Mouse (Mus musculus) liver, embryonic 16.5 days (tissue): ENCODE results near the gene Anks3. TPM values are rescaled to one million over a fixed set of nuclear protein-coding genes. Genes with fewer than 3 reads are reported as not detected.

ENCODE experiments used
- ATAC-seq: fragments of 200-750 bp; cut with Nextera tagmentation; 2 replicates; pipeline ENCODE4 v1.8.0; 2017; ENCODE audit warnings: low read depth, mild to moderate bottlenecking, moderate number of reproducible peaks, moderate library complexity
- H3K27ac ChIP-seq: fragments of 300-500 bp; sonication (generic); 2 replicates; pipeline ENCODE4 v1.5.1; 2014; ENCODE audit warnings: mild to moderate bottlenecking, low read length
- H3K27me3 ChIP-seq: fragments of 300-500 bp; sonication (generic); 2 replicates; pipeline ENCODE4 v1.6.1; 2014; ENCODE audit warnings: low read depth, low read length, mixed read lengths; ENCODE audit not compliant: control insufficient read depth, insufficient read depth
- H3K36me3 ChIP-seq: fragments of 300-500 bp; sonication (generic); 2 replicates; pipeline ENCODE4 v1.6.1; 2014; ENCODE audit warnings: mild to moderate bottlenecking; ENCODE audit not compliant: control insufficient read depth, insufficient read depth
- H3K4me1 ChIP-seq: fragments of 300-500 bp; sonication (generic); 2 replicates; pipeline ENCODE4 v1.6.1; 2014; ENCODE audit warnings: low read depth, low read length, mixed read lengths; ENCODE audit not compliant: control insufficient read depth
- H3K4me2 ChIP-seq: fragments of 300-500 bp; sonication (generic); 2 replicates; pipeline ENCODE4 v1.6.1; 2014; ENCODE audit warnings: low read depth, low read length, mixed read lengths
- H3K4me3 ChIP-seq: fragments of 300-500 bp; sonication (generic); 2 replicates; pipeline ENCODE4 v1.5.1; 2014; ENCODE audit warnings: low read depth, mild to moderate bottlenecking, low read length
- H3K9ac ChIP-seq: fragments of 300-500 bp; sonication (generic); 2 replicates; pipeline ENCODE4 v1.6.1; 2014; ENCODE audit warnings: low read depth, low read length
- H3K9me3 ChIP-seq: fragments of 300-500 bp; sonication (generic); replicated peaks from 2 replicates; pipeline ENCODE4 v1.6.1; 2016; ENCODE audit warnings: low read length; ENCODE audit not compliant: control insufficient read depth
- WGBS: fragments of 180-500 bp; shearing (Covaris S2); extraction: QIAGEN DNeasy Blood & Tissue Kit; methylation state at CpG from one replicate; pipeline ENCODE4 v1.1.7; 2014; ENCODE audit not compliant: insufficient replicate concordance; 5-methylcytosine and 5-hydroxymethylcytosine counted together
- polyA plus RNA-seq: library from polyadenylated mRNA; unstranded; fragments of >200 nt; fragmentation: Nextera tagmentation; extraction: Ambion mirVana; gene quantifications from 2 replicates; pipeline ENCODE4 v1.2.1, GENCODE M21; 2015

Anks3 gene
- polyA plus RNA-seq, 1 experiment from 2014 or later, result 16.5 TPM

DNA sequence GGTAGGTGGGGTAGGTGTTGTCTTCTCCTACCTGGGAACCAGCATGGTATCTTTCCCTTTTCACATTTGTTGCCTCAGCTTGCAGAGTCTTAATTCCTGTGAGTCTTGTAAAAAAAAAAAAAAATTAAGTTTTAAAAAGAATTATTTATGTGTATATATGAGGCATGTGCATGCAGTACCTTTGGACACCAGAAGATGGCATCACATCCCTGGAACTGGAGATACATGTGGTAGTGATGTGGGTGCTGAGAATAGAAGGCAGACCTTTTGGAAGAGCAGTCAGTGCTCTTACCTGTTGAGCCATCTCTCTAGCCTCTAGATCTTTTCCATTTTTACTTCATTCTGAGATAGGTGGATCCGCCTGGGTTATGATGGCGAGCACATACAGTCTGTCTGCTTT, 54.3 kb downstream of the Anks3 start:
- WGBS, result 86% methylated on average over 2 of the region's 2 CpGs
- ATAC-seq, result no peak
- no peaks in the 10 kb centered on the region for H3K27me3 ChIP-seq
- H3K4me2 ChIP-seq, result no peak overlapping the region
- no peak overlapping the region for H3K4me3 ChIP-seq
- no peak overlapping the region for H3K9ac ChIP-seq
- H3K36me3 ChIP-seq, result peaks cover 7% of the 10 kb centered on the region; the same call in 1 of the 2 replicates
- H3K4me1 ChIP-seq, result peaks cover 10% of the 10 kb centered on the region
- H3K27ac ChIP-seq, result no peak overlapping the region
- H3K9me3 ChIP-seq, result no peaks in the 10 kb centered on the region

DNA sequence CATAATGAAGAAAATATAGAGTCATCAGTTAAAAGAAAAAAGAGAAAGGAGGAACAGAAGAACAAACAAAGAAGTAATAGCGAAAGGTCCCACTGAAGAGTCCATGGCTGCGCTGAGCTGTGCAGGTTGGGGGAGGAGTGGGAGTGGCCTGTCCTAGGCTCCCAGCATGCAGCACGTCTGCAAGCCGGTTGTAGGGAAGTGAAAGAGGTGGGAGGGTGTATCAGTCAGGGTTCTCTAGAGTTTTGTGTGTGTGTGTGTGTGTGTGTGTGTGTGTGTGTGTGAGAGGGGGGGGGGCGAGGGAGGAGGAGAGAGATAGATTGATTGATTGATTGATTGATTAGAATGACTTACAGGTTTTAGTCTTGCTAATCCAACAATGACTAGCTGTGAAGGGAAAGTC, 56.0 kb downstream of the Anks3 start:
- no peak overlapping the region for H3K4me2 ChIP-seq
- peaks cover 11% of the 10 kb centered on the region for H3K4me1 ChIP-seq
- no peak overlapping the region for H3K27ac ChIP-seq
- peak; percentile 69 for ATAC-seq
- WGBS, result 28% methylated on average over 4 of the region's 5 CpGs
- peaks cover 7% of the 10 kb centered on the region; the same call in 1 of the 2 replicates for H3K36me3 ChIP-seq
- no peaks in the 10 kb centered on the region for H3K27me3 ChIP-seq
- H3K9me3 ChIP-seq, result no peaks in the 10 kb centered on the region
- H3K9ac ChIP-seq, result no peak overlapping the region
- no peak overlapping the region for H3K4me3 ChIP-seq

DNA sequence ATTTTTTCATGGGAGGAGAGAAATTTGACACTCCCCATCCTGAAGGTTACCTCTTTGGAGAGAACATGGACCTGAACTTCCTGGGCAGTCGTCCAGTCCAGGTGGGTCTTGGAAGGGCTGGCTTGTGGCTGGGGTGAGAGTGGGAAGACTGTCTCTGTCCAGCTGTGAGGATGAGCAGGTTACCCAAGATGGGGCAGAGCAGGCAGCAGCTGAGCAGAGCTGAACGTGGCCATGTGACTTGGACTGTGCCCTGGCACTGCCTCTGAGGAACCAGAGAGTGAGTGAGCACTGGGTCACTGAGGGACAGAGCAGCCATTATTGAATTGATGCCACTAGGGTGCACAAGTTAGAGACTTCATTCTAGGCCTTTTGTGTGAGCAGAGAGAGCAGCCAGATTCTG, 56.6 kb downstream of the Anks3 start:
- H3K9me3 ChIP-seq, result no peaks in the 10 kb centered on the region
- no peak overlapping the region for H3K4me2 ChIP-seq

DNA sequence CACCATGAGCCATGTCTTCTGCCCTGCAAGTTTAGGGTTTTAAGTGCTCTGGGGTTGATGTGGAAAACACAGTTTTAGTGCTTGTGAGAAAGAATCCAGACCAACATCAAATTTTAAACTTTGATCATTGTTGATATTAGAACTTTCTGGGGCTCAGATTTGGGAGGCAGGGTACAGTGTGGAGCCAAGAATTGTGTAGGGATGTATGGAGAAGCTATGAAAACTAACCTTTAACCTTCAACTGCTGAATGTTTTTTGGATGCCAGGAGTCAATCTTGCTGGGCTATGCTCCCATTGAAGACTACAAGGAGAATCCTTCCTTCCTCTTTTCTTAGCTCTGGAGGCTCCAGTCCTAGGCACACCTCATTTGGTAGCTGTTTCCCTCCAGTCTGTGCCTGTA, 57.4 kb downstream of the Anks3 start:
- H3K4me3 ChIP-seq, result no peak overlapping the region
- H3K36me3 ChIP-seq, result peaks cover 3% of the 10 kb centered on the region; the same call in 1 of the 2 replicates
- no peaks in the 10 kb centered on the region for H3K27me3 ChIP-seq
- peaks cover 11% of the 10 kb centered on the region for H3K4me1 ChIP-seq
- H3K27ac ChIP-seq, result no peak overlapping the region
- H3K9me3 ChIP-seq, result no peaks in the 10 kb centered on the region
- no peak overlapping the region for H3K4me2 ChIP-seq
- ATAC-seq, result no peak
- no peak overlapping the region for H3K9ac ChIP-seq

More for the DNA sequence above, 56.6 kb downstream of the Anks3 start:
- H3K36me3 ChIP-seq, result peaks cover 7% of the 10 kb centered on the region; the same call in 1 of the 2 replicates
- no peak overlapping the region for H3K27ac ChIP-seq
- 32% methylated on average over 2 of the region's 2 CpGs for WGBS
- no peaks in the 10 kb centered on the region for H3K27me3 ChIP-seq
- no peak for ATAC-seq
- no peak overlapping the region for H3K9ac ChIP-seq
- H3K4me1 ChIP-seq, result peaks cover 11% of the 10 kb centered on the region
- no peak overlapping the region for H3K4me3 ChIP-seq

DNA sequence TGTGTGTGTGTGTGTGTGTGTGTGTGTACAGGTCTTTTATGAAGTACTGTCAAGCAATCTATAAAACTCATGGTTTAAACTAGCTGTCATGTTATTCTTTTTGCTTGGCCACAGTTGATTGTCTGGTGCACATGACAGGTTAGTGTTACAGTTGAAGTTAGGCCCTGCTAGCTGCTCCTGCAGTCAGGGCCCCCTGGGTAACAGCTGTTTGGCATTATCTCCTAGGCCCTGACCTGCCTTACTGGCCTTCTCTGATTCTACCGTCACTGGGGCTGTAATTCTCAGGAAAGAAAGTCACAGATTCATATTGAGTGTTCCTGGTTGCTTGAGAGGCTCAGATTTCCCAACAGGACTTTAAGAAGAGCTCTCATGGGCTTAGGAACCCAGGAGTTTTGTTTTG, 58.4 kb downstream of the Anks3 start:
- no peak for ATAC-seq
- Histone ChIP-seq H3K27ac (no peak overlapping the region), H3K4me2 (no peak overlapping the region), H3K27me3 (no peaks in the 10 kb centered on the region), H3K9ac (no peak overlapping the region), H3K9me3 (no peaks in the 10 kb centered on the region), H3K4me3 (no peak overlapping the region), H3K4me1 (peaks cover 11% of the 10 kb centered on the region), H3K36me3 (no peaks in the 10 kb centered on the region)
- 8% methylated on average over 1 of the region's 1 CpGs for WGBS

DNA sequence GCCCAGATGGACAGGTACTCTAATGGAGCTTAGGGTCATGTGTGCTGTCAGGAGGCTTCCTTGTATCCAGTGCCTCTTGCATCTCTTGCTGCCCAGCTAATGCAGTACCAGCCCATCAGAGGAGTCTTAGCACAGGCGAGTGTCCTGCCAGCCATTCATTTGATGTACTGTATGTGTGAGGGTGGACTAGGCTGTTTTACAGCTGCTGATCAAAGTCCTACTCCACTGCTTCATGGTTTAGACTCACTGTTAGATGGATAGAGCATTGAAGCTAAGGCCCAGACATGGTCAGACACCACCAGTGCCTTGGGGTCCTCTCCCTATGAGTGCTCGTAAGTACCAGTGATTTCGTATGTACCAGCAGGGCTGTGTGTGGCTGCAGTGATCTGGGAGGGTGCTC, 59.1 kb downstream of the Anks3 start:
- no peak overlapping the region for H3K9ac ChIP-seq
- H3K36me3 ChIP-seq, result no peaks in the 10 kb centered on the region
- H3K9me3 ChIP-seq, result no peaks in the 10 kb centered on the region
- ATAC-seq, result no peak
- no peaks in the 10 kb centered on the region for H3K27me3 ChIP-seq
- H3K4me1 ChIP-seq, result peaks cover 11% of the 10 kb centered on the region
- H3K4me3 ChIP-seq, result no peak overlapping the region
- no peak overlapping the region for H3K27ac ChIP-seq
- 67% methylated on average over 3 of the region's 3 CpGs for WGBS
- no peak overlapping the region for H3K4me2 ChIP-seq

DNA sequence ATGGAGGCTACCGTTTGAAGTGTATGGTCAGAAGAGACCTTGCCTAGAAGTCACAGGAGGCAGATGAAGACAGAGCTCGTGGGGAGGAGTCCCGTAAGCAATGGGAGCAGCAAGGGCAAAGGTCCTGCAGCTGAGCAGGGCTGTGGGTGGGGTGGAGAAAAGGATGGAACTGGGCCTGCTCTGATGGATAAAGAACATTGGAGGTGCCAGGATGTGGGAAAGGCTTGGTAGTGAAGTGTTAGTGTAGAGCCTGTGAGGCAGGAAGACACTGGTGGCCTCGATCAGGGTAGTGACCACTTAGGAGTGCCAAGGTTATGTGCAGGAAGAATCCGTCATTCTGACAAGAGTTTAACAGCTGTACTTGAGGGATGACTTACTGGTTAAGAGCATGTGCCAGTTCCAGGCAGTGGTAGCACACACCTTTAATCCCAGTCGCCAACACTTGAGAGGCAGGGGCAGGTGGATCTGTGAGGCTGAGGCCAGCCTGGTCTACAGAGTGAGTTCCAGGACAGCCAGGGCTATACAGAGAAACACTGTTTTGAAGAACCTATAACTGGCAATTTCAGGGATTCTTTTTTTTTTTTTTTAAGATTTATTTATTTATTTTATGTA, 60.4 kb downstream of the Anks3 start:
- H3K4me2 ChIP-seq, result no peak overlapping the region
- no peak overlapping the region for H3K9ac ChIP-seq
- peaks cover 11% of the 10 kb centered on the region for H3K4me1 ChIP-seq
- H3K4me3 ChIP-seq, result no peak overlapping the region
- no peaks in the 10 kb centered on the region for H3K9me3 ChIP-seq
- no peaks in the 10 kb centered on the region for H3K36me3 ChIP-seq
- ATAC-seq, result peak; percentile 26; the same call in 1 of the 2 replicates
- 61% methylated on average over 6 of the region's 6 CpGs for WGBS
- no peaks in the 10 kb centered on the region for H3K27me3 ChIP-seq
- no peak overlapping the region for H3K27ac ChIP-seq

DNA sequence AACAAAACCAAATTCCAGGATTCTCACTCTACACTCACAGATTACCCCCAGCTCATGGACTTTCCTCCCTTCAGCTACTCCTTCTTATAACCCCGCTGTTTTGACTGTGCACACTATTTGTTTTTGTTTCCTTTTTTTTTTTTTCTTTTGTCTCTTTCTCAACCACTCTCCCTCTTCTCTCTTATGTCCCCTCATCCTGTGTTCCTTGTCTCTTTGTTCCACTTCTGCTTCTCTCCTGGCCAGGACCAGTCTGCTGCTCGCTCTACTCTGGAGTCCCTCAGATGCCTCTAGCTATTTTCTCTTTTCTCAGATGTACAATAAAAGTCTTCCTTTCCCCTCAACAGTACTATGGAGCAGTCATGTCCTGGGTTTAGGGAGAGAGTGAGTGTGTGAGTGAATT, 61.6 kb downstream of the Anks3 start:
- ATAC-seq, result no peak
- no peaks in the 10 kb centered on the region for H3K27me3 ChIP-seq
- whole genome bisulfite sequencing, result 60% methylated on average over 2 of the region's 2 CpGs

DNA sequence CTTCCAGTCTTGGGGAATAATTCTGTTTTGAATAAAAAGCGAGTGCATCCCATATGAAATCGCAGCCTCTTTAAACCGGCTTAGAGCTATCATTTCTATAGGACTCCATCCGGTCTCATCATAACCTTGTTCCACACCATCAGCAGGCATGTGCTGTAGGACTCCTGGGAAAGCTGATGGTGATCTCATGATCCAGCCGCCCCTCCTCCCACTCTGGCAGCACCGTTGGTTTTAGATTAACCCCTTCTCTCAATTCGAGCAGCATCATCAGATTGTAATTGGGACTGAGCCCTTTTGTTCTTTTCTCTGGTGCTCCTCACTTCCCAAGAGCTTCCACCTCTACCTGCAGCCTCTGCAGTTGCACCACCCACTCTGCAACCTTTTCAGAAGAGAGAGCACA, 62.8 kb downstream of the Anks3 start:
- H3K9me3 ChIP-seq, result no peaks in the 10 kb centered on the region
- peaks cover 24% of the 10 kb centered on the region for H3K4me1 ChIP-seq
- H3K36me3 ChIP-seq, result no peaks in the 10 kb centered on the region
- H3K27me3 ChIP-seq, result no peaks in the 10 kb centered on the region
- no peak for ATAC-seq
- 65% methylated on average over 7 of the region's 7 CpGs for WGBS
- H3K27ac ChIP-seq, result no peak overlapping the region
- H3K4me2 ChIP-seq, result no peak overlapping the region
- no peak overlapping the region for H3K9ac ChIP-seq
- H3K4me3 ChIP-seq, result no peak overlapping the region

More for the DNA sequence above, 61.6 kb downstream of the Anks3 start:
- Histone ChIP-seq H3K4me2 (no peak overlapping the region), H3K27ac (no peak overlapping the region), H3K9me3 (no peaks in the 10 kb centered on the region), H3K9ac (no peak overlapping the region), H3K4me1 (peaks cover 11% of the 10 kb centered on the region), H3K36me3 (no peaks in the 10 kb centered on the region), H3K4me3 (no peak overlapping the region)
